Mouse (Mus musculus) CH12.LX (cell line): ENCODE measurements around the gene Mrpl40. TPM values are rescaled to one million over a fixed set of nuclear protein-coding genes. Genes with fewer than 3 reads are reported as not detected.

ENCODE experiments used
- DNase-seq: peaks from one replicate; pipeline ENCODE4 v3.0.0-alpha.2; 2013; ENCODE audit errors: extremely low read depth
- H3K27ac ChIP-seq: 2 replicates; pipeline ENCODE4 v1.5.1; 2012; ENCODE audit warnings: low read depth, mild to moderate bottlenecking, control low read depth, moderate library complexity; ENCODE audit not compliant: insufficient read depth
- H3K27me3 ChIP-seq: replicated peaks from 2 replicates; pipeline ENCODE3; 2012; ENCODE audit warnings: inconsistent platforms
- H3K36me3 ChIP-seq, 2 experiments: replicated peaks in 1 of 2; 2 replicates each; pipeline versions ENCODE3 to v1.6.1; 2012; ENCODE audit warnings: inconsistent platforms in 1 of 2, low read length in 1 of 2, mild to moderate bottlenecking in 1 of 2, mixed read lengths in 1 of 2, moderate library complexity in 1 of 2; ENCODE audit not compliant: control insufficient read depth in 1 of 2, insufficient read depth in 1 of 2
- H3K4me1 ChIP-seq, 2 experiments: 2 replicates each; pipeline ENCODE4 v1.6.1; 2012; ENCODE audit warnings: inconsistent platforms in 1 of 2, moderate library complexity in 1 of 2; ENCODE audit not compliant: insufficient read depth in 2 of 2, control insufficient read depth in 1 of 2
- H3K4me2 ChIP-seq: 2 replicates; pipeline ENCODE4 v1.6.1; 2012; ENCODE audit warnings: low read depth, mild to moderate bottlenecking, control low read depth; ENCODE audit not compliant: poor library complexity, insufficient read depth, severe bottlenecking
- H3K4me3 ChIP-seq, 3 experiments: fragments of 150-350 bp in 1 of 3; sonication (generic) in 1 of 3; replicated peaks in 1 of 3; 2 replicates each; pipeline versions ENCODE3 to v1.5.1; 2011 to 2012; ENCODE audit warnings: low read depth in 2 of 3, low read length in 2 of 3, mild to moderate bottlenecking in 2 of 3, moderate library complexity in 2 of 3, control low read depth in 1 of 3, improper control_type of control experiment in 1 of 3, inconsistent platforms in 1 of 3, mixed read lengths in 1 of 3; ENCODE audit not compliant: poor library complexity in 1 of 3
- H3K79me2 ChIP-seq: replicated peaks from 2 replicates; pipeline ENCODE4 v1.6.1; 2012; ENCODE audit warnings: mild to moderate bottlenecking, moderate library complexity; ENCODE audit not compliant: control insufficient read depth, poor library complexity, insufficient read depth, severe bottlenecking; ENCODE audit errors: extremely low read depth
- H3K9ac ChIP-seq: 2 replicates; pipeline ENCODE4 v1.6.1; 2012; ENCODE audit warnings: low read depth, mild to moderate bottlenecking, control low read depth, moderate library complexity; ENCODE audit not compliant: insufficient read depth
- H3K9me3 ChIP-seq: replicated peaks from 2 replicates; pipeline ENCODE3; 2012; ENCODE audit warnings: low read length, inconsistent platforms, mixed read lengths
- CHD1 ChIP-seq: IDR thresholded peaks from 2 replicates; pipeline ENCODE4 v1.6.1; 2012; ENCODE audit warnings: low read depth, low read length, improper control_type of control experiment, inconsistent platforms
- E2F4 ChIP-seq: IDR thresholded peaks from 2 replicates; pipeline ENCODE4 v1.6.1; 2011; ENCODE audit warnings: low read depth, low read length, improper control_type of control experiment; ENCODE audit not compliant: insufficient replicate concordance
- ELF1 ChIP-seq: IDR thresholded peaks from 2 replicates; pipeline ENCODE4 v1.6.1; 2014; ENCODE audit warnings: low read depth, mild to moderate bottlenecking, inconsistent platforms, low read length, improper control_type of control experiment
- ETS1 ChIP-seq: conservative IDR thresholded peaks from 2 replicates; pipeline ENCODE4 v1.6.1; 2012; ENCODE audit warnings: low read depth, mild to moderate bottlenecking, inconsistent platforms, low read length, improper control_type of control experiment, moderate library complexity
- HCFC1 ChIP-seq: IDR thresholded peaks from 2 replicates; pipeline ENCODE4 v1.6.1; 2012; ENCODE audit warnings: low read depth, mild to moderate bottlenecking, inconsistent platforms, low read length, improper control_type of control experiment
- IRF4 ChIP-seq: IDR thresholded peaks from 2 replicates; pipeline ENCODE4 v1.6.1; 2014; ENCODE audit warnings: low read depth, mild to moderate bottlenecking, inconsistent platforms, low read length, improper control_type of control experiment
- JUN ChIP-seq: IDR thresholded peaks from 2 replicates; pipeline ENCODE4 v1.6.1; 2011; ENCODE audit warnings: low read depth, mild to moderate bottlenecking, low read length, improper control_type of control experiment, moderate library complexity; ENCODE audit not compliant: insufficient read depth
- JUND ChIP-seq: conservative IDR thresholded peaks from 2 replicates; pipeline ENCODE4 v1.6.1; 2011; ENCODE audit warnings: low read depth, low read length, improper control_type of control experiment
- MAZ ChIP-seq: IDR thresholded peaks from 2 replicates; pipeline ENCODE4 v1.6.1; 2012; ENCODE audit warnings: low read depth, mild to moderate bottlenecking, inconsistent platforms, low read length, improper control_type of control experiment, moderate library complexity
- MYC ChIP-seq: IDR thresholded peaks from 2 replicates; pipeline ENCODE4 v1.6.1; 2011; ENCODE audit warnings: low read depth, mild to moderate bottlenecking, improper control_type of control experiment, low read length
- NRF1 ChIP-seq: IDR thresholded peaks from 2 replicates; pipeline ENCODE4 v1.6.1; 2014; ENCODE audit warnings: low read depth, mild to moderate bottlenecking, inconsistent platforms, low read length, improper control_type of control experiment, moderate library complexity
- POLR2AphosphoS2 ChIP-seq: IDR thresholded peaks from 2 replicates; pipeline ENCODE4 v1.6.1; 2011; ENCODE audit warnings: low read depth, low read length, improper control_type of control experiment
- RCOR1 ChIP-seq: conservative IDR thresholded peaks from 2 replicates; pipeline ENCODE4 v1.6.1; 2012; ENCODE audit warnings: low read depth, mild to moderate bottlenecking, inconsistent platforms, low read length, improper control_type of control experiment
- SMC3 ChIP-seq: IDR thresholded peaks from 2 replicates; pipeline ENCODE4 v1.6.1; 2011; ENCODE audit warnings: low read depth, low read length, improper control_type of control experiment
- TBP ChIP-seq: conservative IDR thresholded peaks from 2 replicates; pipeline ENCODE4 v1.6.1; 2011; ENCODE audit warnings: low read depth, low read length, improper control_type of control experiment
- ZKSCAN1 ChIP-seq: IDR thresholded peaks from 2 replicates; pipeline ENCODE4 v1.6.1; 2012; ENCODE audit warnings: low read depth, inconsistent platforms, low read length, improper control_type of control experiment, borderline replicate concordance
- dilution Hi-C: fragments of 300-500 bp; cut with MboI; formaldehyde crosslinking; loops from 2 replicates; pipeline ENCODE4 v1.14.3; 2020; ENCODE audit warnings: low sequenced_read_pairs; ENCODE audit not compliant: extremely low pct_unique_long_range_greater_than_20kb, extremely low pct_ligation_motif_present
- in situ Hi-C: fragments of 300-500 bp; cut with MboI; formaldehyde crosslinking; loops from 3 replicates; pipeline ENCODE4 v1.14.3; 2019; ENCODE audit warnings: low sequenced_read_pairs, low pct_ligation_motif_present, low pct_unique_long_range_greater_than_20kb, mixed read lengths
- polyA plus RNA-seq: library from polyadenylated mRNA; unstranded; fragments of >175 nt; gene quantifications from 2 replicates; pipeline ENCODE4 v1.2.1, GENCODE M21; 2012; ENCODE audit warnings: low read depth; ENCODE audit not compliant: insufficient read length
- total RNA-seq, 2 experiments: library from RNA; depleted of rRNA; stranded (reverse); fragments of 300-350 nt in 1 of 2; fragments of >200 nt in 1 of 2; gene quantifications; 2 replicates each; pipeline ENCODE4 v1.2.3; 2012 to 2014

Mrpl40 gene
- total and polyA plus RNA-seq, 3 experiments, result 115 to 188 (median 171) TPM

DNA sequence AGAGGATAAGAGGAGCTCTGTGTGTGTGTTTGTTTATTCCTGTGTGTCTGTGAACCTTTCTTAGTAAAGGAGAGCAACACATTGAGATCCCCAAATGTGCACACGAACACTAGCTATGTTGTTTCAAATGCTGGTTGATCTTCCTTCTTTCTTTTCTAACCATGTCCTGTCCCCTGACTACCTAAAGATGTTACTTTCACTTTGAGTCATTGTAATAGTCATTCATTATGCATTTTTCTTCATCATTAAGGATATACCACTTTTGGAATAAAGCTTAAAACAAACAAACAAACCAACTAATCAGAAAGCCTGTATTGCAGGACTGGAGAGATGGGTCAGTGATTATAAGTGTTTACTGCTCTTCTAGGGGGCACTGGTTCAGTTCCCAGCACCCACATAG is 29.0 kb upstream of the Mrpl40 start:
- Histone ChIP-seq H3K36me3 (peaks cover 33 to 89% of the 10 kb centered on the region in 2 experiments), H3K4me2 (no peak overlapping the region), H3K4me3 (no peak overlapping the region), H3K79me2 (no peaks in the 10 kb centered on the region), H3K27ac (no peak overlapping the region), H3K27me3 (no peaks in the 10 kb centered on the region), H3K9ac (no peak overlapping the region), H3K9me3 (no peaks in the 10 kb centered on the region), H3K4me1 (peaks cover 6 to 22% of the 10 kb centered on the region in 2 experiments)
- dilution Hi-C loops (no loop called here), in situ Hi-C loops (no loop called here)
- TF ChIP-seq JUN, result peak; percentile 44; the same call in 1 of the 2 replicates
- TF ChIP-seq POLR2AphosphoS2, result no peak
- TF ChIP-seq IRF4, result peak; percentile 71; the same call in 1 of the 2 replicates
- TF ChIP-seq NRF1, result no peak
- peak; percentile 88 for TF ChIP-seq JUND
- DNase-seq, result no peak

DNA sequence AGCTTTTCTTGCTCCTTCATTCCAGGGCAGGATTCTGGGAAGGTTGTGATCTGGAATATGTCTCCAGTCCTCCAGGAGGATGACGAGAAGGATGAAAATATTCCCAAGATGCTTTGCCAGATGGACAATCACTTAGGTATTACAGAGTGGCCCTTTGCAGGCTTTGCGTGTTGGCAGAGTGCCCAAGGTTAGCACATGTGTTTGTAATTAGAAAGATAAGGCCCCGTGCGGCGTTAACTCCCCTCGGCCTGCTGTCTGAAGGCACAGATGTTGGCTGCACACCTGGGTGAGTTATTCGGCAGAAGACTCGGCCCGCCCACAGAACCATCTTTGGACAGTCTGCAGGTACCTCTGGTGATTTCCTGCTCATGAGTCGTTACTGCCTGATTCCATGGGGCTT is 19.8 kb upstream of the Mrpl40 start:
- H3K9ac ChIP-seq, result no peak overlapping the region
- H3K4me3 ChIP-seq, result no peak overlapping the region
- in situ Hi-C loops (no loop called here), dilution Hi-C loops (no loop called here)
- H3K4me2 ChIP-seq, result no peak overlapping the region
- H3K4me1 ChIP-seq, result peaks cover 0 to 39% of the 10 kb centered on the region in 2 experiments; a peak in 2 of 4 replicates
- peaks cover 38 to 97% of the 10 kb centered on the region in 2 experiments for H3K36me3 ChIP-seq
- no peak for DNase-seq
- H3K27me3 ChIP-seq, result no peaks in the 10 kb centered on the region
- TF ChIP-seq ETS1 (no peak), TBP (no peak), ELF1 (no peak), HCFC1 (no peak), E2F4 (no peak), MAZ (no peak), SMC3 (no peak), RCOR1 (no peak), NRF1 (no peak), ZKSCAN1 (no peak), MYC (no peak), CHD1 (no peak)
- H3K79me2 ChIP-seq, result peaks cover 29% of the 10 kb centered on the region
- H3K9me3 ChIP-seq, result no peaks in the 10 kb centered on the region
- no peak overlapping the region for H3K27ac ChIP-seq
